Mouse (Mus musculus) C2C12 (cell line): ENCODE measurements around the gene Arap2. TPM values are rescaled to one million over a fixed set of nuclear protein-coding genes. Genes with fewer than 3 reads are reported as not detected.

Source experiments
- H3K27me3 ChIP-seq: one replicate; pipeline ENCODE4 v1.6.1; 2011; ENCODE audit not compliant: control insufficient read depth, insufficient read depth, insufficient read length
- H3K36me3 ChIP-seq: one replicate; pipeline ENCODE4 v1.6.1; 2011; ENCODE audit not compliant: control insufficient read depth, insufficient read depth
- H3K4me3 ChIP-seq: one replicate; pipeline ENCODE4 v1.5.1; 2011; ENCODE audit warnings: mild to moderate bottlenecking, control low read depth; ENCODE audit not compliant: poor library complexity, insufficient read depth, severe bottlenecking
- H3K79me2 ChIP-seq: one replicate; pipeline ENCODE4 v1.6.1; 2011; ENCODE audit not compliant: control insufficient read depth, insufficient read depth
- H3K79me3 ChIP-seq: one replicate; pipeline ENCODE4 v1.6.1; 2011; ENCODE audit warnings: low read depth, control low read depth
- H3ac ChIP-seq: one replicate; pipeline ENCODE3; 2011; ENCODE audit warnings: low read depth; ENCODE audit not compliant: control insufficient read depth, insufficient read length
- CEBPB ChIP-seq: IDR thresholded peaks from one replicate; pipeline ENCODE4 v1.6.1; 2011; ENCODE audit warnings: low read depth, mild to moderate bottlenecking, control low read depth, moderate library complexity
- CTCF ChIP-seq: IDR thresholded peaks from one replicate; pipeline ENCODE4 v1.5.1; 2011; ENCODE audit not compliant: control insufficient read depth, insufficient read depth, insufficient read length
- FOSL1 ChIP-seq: IDR thresholded peaks from one replicate; pipeline ENCODE4 v1.8.0; 2011; ENCODE audit warnings: mild to moderate bottlenecking, low read length; ENCODE audit not compliant: poor library complexity, insufficient read depth, severe bottlenecking
- MAX ChIP-seq: IDR thresholded peaks from one replicate; pipeline ENCODE4 v1.6.1; 2011; ENCODE audit warnings: mild to moderate bottlenecking, control low read depth
- MYOD1 ChIP-seq: IDR thresholded peaks from one replicate; pipeline ENCODE4 v1.6.1; 2011; ENCODE audit warnings: low read depth; ENCODE audit not compliant: control insufficient read depth, insufficient read length
- MYOG ChIP-seq: IDR thresholded peaks from one replicate; pipeline ENCODE4 v1.6.1; 2011; ENCODE audit not compliant: control insufficient read depth, insufficient read length; ENCODE audit errors: extremely low read depth
- USF1 ChIP-seq: IDR thresholded peaks from one replicate; pipeline ENCODE4 v1.6.1; 2011; ENCODE audit warnings: low read depth, mild to moderate bottlenecking, control low read depth, moderate library complexity
- polyA plus RNA-seq: library from polyadenylated mRNA; unstranded; fragments of >200 nt; fragmentation: generic; extraction: Trizol; gene quantifications from one replicate; pipeline ENCODE4 v1.2.1, GENCODE M21; 2012; ENCODE audit warnings: missing spikeins

Arap2 gene
- polyA plus RNA-seq, 1 experiment: 0.51 TPM

- no peak overlapping the region for H3ac ChIP-seq
- H3K79me3 ChIP-seq: no peaks in the 10 kb centered on the region
- no peaks in the 10 kb centered on the region for H3K27me3 ChIP-seq
- H3K36me3 ChIP-seq: no peaks in the 10 kb centered on the region
- no peaks in the 10 kb centered on the region for H3K79me2 ChIP-seq
- no peak overlapping the region for H3K4me3 ChIP-seq
- TF ChIP-seq USF1: no peak
- no peak for TF ChIP-seq MYOG
- TF ChIP-seq MAX: no peak
- no peak for TF ChIP-seq MYOD1
- no peak for TF ChIP-seq CEBPB
- TF ChIP-seq FOSL1: no peak
- TF ChIP-seq CTCF: no peak
Observed at GRCm38 (mm10) chr5:62790921-62791564, 25.1 kb upstream of the Arap2 start.

- H3K4me3 ChIP-seq: no peak overlapping the region
Observed at GRCm38 (mm10) chr5:62786809-62787208, 20.9 kb upstream of the Arap2 start.

GRCm38 (mm10) chr5:62778682-62779081, 12.7 kb upstream of the Arap2 start:
- H3K79me3 ChIP-seq: no peaks in the 10 kb centered on the region
- no peaks in the 10 kb centered on the region for H3K36me3 ChIP-seq
- no peaks in the 10 kb centered on the region for H3K79me2 ChIP-seq
- H3K4me3 ChIP-seq: no peak overlapping the region
- H3K27me3 ChIP-seq: no peaks in the 10 kb centered on the region
- no peak overlapping the region for H3ac ChIP-seq
- TF ChIP-seq MYOG (no peak), USF1 (no peak), MYOD1 (no peak), CEBPB (no peak), FOSL1 (no peak), MAX (no peak), CTCF (no peak)

More at GRCm38 (mm10) chr5:62786809-62787208, 20.9 kb upstream of the Arap2 start:
- Histone ChIP-seq H3K36me3 (no peaks in the 10 kb centered on the region), H3ac (no peak overlapping the region), H3K79me2 (no peaks in the 10 kb centered on the region), H3K79me3 (no peaks in the 10 kb centered on the region), H3K27me3 (no peaks in the 10 kb centered on the region)
- TF ChIP-seq CTCF: no peak
- TF ChIP-seq CEBPB: peak; percentile 100

- TF ChIP-seq CTCF (no peak), CEBPB (no peak), USF1 (no peak), MAX (no peak), MYOD1 (no peak), MYOG (no peak), FOSL1 (no peak)
- H3K27me3 ChIP-seq: no peaks in the 10 kb centered on the region
- H3K36me3 ChIP-seq: no peaks in the 10 kb centered on the region
- H3K79me3 ChIP-seq: no peaks in the 10 kb centered on the region
- H3ac ChIP-seq: no peak overlapping the region
- H3K79me2 ChIP-seq: no peaks in the 10 kb centered on the region
- no peak overlapping the region for H3K4me3 ChIP-seq
Observed at GRCm38 (mm10) chr5:62777804-62778203, 11.8 kb upstream of the Arap2 start.

GRCm38 (mm10) chr5:62771775-62772599, 6.0 kb upstream of the Arap2 start:
- no peaks in the 10 kb centered on the region for H3K27me3 ChIP-seq
- no peak for TF ChIP-seq CEBPB

GRCm38 (mm10) chr5:62765459-62765783, 538 bp downstream of the Arap2 start:
- H3K4me3 ChIP-seq: peak overlapping the region; percentile 37
- H3K79me2 ChIP-seq: no peaks in the 10 kb centered on the region
- H3K27me3 ChIP-seq: no peaks in the 10 kb centered on the region
- no peaks in the 10 kb centered on the region for H3K36me3 ChIP-seq
- peak overlapping the region; percentile 71 for H3ac ChIP-seq
- H3K79me3 ChIP-seq: no peaks in the 10 kb centered on the region
- no peak for TF ChIP-seq CEBPB
- no peak for TF ChIP-seq FOSL1
- TF ChIP-seq MAX: no peak
- no peak for TF ChIP-seq MYOG
- TF ChIP-seq USF1: no peak
- no peak for TF ChIP-seq CTCF
- TF ChIP-seq MYOD1: no peak

More at GRCm38 (mm10) chr5:62771775-62772599, 6.0 kb upstream of the Arap2 start:
- H3K36me3 ChIP-seq: no peaks in the 10 kb centered on the region
- no peaks in the 10 kb centered on the region for H3K79me2 ChIP-seq
- no peak overlapping the region for H3K4me3 ChIP-seq
- H3ac ChIP-seq: no peak overlapping the region
- H3K79me3 ChIP-seq: no peaks in the 10 kb centered on the region
